Comparison of ENCODE assay signal across 7 mouse cellular contexts in genomic region chr11:98930127-98930601, GRCm38 (mm10). TPM values are rescaled to one million over a fixed set of nuclear protein-coding genes. Genes with fewer than 3 reads are reported as not detected.
DNase-seq lines count a peak whose midpoint lies in the region; ATAC-seq and TF ChIP-seq lines count a peak whose summit lies in the region.

No protein-coding gene starts in this region.

- no peak for TF ChIP-seq CTCF in lung, postnatal 0 days (IDR thresholded peaks at IDR 0.05)

- ATAC-seq in lung, postnatal 0 days, result no peak
- no peak for ATAC-seq in embryonic facial prominence, embryonic 11.5 days (replicated peaks; ENCODE audit: insufficient number of reproducible peaks, low FRiP score, low TSS enrichment, low read depth)
- ATAC-seq in hindbrain, embryonic 13.5 days (ENCODE audit: low FRiP score), result no peak
- ATAC-seq in midbrain, embryonic 15.5 days (replicated peaks), result no peak

- no peak overlapping the region for H3K4me2 ChIP-seq in lung, postnatal 0 days (replicated peaks; ENCODE audit: low read depth, low read length)
- H3K4me2 ChIP-seq in embryonic facial prominence, embryonic 11.5 days (ENCODE audit: low read depth, low read length), result peak overlapping the region; percentile 34
- peak overlapping the region; percentile 76 for H3K4me2 ChIP-seq in hindbrain, embryonic 13.5 days
- H3K4me2 ChIP-seq in midbrain, embryonic 15.5 days, result peak overlapping the region; percentile 58

- TF ChIP-seq EP300 in lung, postnatal 0 days (IDR thresholded peaks at IDR 0.05), result no peak

- no peak overlapping the region for H3K9ac ChIP-seq in lung, postnatal 0 days (replicated peaks; ENCODE audit: low read depth)
- H3K9ac ChIP-seq in embryonic facial prominence, embryonic 11.5 days (replicated peaks; ENCODE audit: low read length), result peak overlapping the region; percentile 46; the same call in 1 of the 2 replicates
- peak overlapping the region; percentile 88 for H3K9ac ChIP-seq in hindbrain, embryonic 13.5 days
- H3K9ac ChIP-seq in midbrain, embryonic 15.5 days, result no peak overlapping the region

- no peaks in the 10 kb centered on the region for H3K27me3 ChIP-seq in lung, postnatal 0 days (replicated peaks; ENCODE audit: insufficient read depth, low read length)
- no peaks in the 10 kb centered on the region for H3K27me3 ChIP-seq in embryonic facial prominence, embryonic 11.5 days (ENCODE audit: control insufficient read depth, insufficient read depth, low read length)
- 0 out of 2 replicates have a peak, but pooled peaks cover 2% of the 10 kb centered on the region for H3K27me3 ChIP-seq in hindbrain, embryonic 13.5 days
- H3K27me3 ChIP-seq in midbrain, embryonic 15.5 days (replicated peaks), result peaks cover 5% of the 10 kb centered on the region

- DNase-seq in lung, postnatal 0 days (ENCODE audit: low spot score), result no peak
- no peak for DNase-seq in lung, postnatal 36 days
- no peak for DNase-seq in embryonic facial prominence, embryonic 11.5 days (ENCODE audit: low spot score)
- no peak for DNase-seq in layer of hippocampus, postnatal 25 days (ENCODE audit: extremely low spot score in 1 of 2, low spot score in 1 of 2)
- no peak for DNase-seq in frontal cortex, postnatal 25 days (ENCODE audit: low spot score in 2 of 2)

- 20% methylated on average over 7 of the region's 7 CpGs for WGBS in lung, postnatal 0 days
- 55% methylated on average over 7 of the region's 7 CpGs for WGBS in embryonic facial prominence, embryonic 11.5 days
- 46% methylated on average over 7 of the region's 7 CpGs for WGBS in hindbrain, embryonic 13.5 days
- WGBS in midbrain, embryonic 15.5 days, result 41% methylated on average over 7 of the region's 7 CpGs

- no peaks in the 10 kb centered on the region for H3K36me3 ChIP-seq in lung, postnatal 0 days (ENCODE audit: insufficient read depth, low read length)
- H3K36me3 ChIP-seq in embryonic facial prominence, embryonic 11.5 days (replicated peaks; ENCODE audit: control insufficient read depth, insufficient read depth, low read depth, low read length), result no peaks in the 10 kb centered on the region
- H3K36me3 ChIP-seq in hindbrain, embryonic 13.5 days, result no peaks in the 10 kb centered on the region
- H3K36me3 ChIP-seq in midbrain, embryonic 15.5 days (replicated peaks), result no peaks in the 10 kb centered on the region

- H3K27ac ChIP-seq in lung, postnatal 0 days (ENCODE audit: low read length), result peak overlapping the region; percentile 62
- H3K27ac ChIP-seq in embryonic facial prominence, embryonic 11.5 days (replicated peaks; ENCODE audit: low read depth, low read length), result peak overlapping the region; percentile 56; the same call in 1 of the 2 replicates
- peak overlapping the region; percentile 75 for H3K27ac ChIP-seq in hindbrain, embryonic 13.5 days
- peak overlapping the region; percentile 12; the same call in 1 of the 2 replicates for H3K27ac ChIP-seq in midbrain, embryonic 15.5 days

- H3K4me1 ChIP-seq in lung, postnatal 0 days (ENCODE audit: insufficient read depth, low read depth, low read length), result peaks cover 70% of the 10 kb centered on the region
- H3K4me1 ChIP-seq in embryonic facial prominence, embryonic 11.5 days (ENCODE audit: control insufficient read depth, insufficient read depth, low read length), result peaks cover 56% of the 10 kb centered on the region
- peaks cover 83% of the 10 kb centered on the region for H3K4me1 ChIP-seq in hindbrain, embryonic 13.5 days (replicated peaks)
- peaks cover 69% of the 10 kb centered on the region for H3K4me1 ChIP-seq in midbrain, embryonic 15.5 days

- H3K4me3 ChIP-seq in lung, postnatal 0 days (ENCODE audit: low read depth, low read length), result no peak overlapping the region
- no peak overlapping the region for H3K4me3 ChIP-seq in embryonic facial prominence, embryonic 11.5 days (ENCODE audit: low read depth, low read length)
- H3K4me3 ChIP-seq in hindbrain, embryonic 13.5 days, result peak overlapping the region; percentile 16
- no peak overlapping the region for H3K4me3 ChIP-seq in midbrain, embryonic 15.5 days

- no peaks in the 10 kb centered on the region for H3K9me3 ChIP-seq in lung, postnatal 0 days (ENCODE audit: low read length)
- no peaks in the 10 kb centered on the region for H3K9me3 ChIP-seq in embryonic facial prominence, embryonic 11.5 days (replicated peaks; ENCODE audit: control insufficient read depth, low read length)
- H3K9me3 ChIP-seq in hindbrain, embryonic 13.5 days, result no peaks in the 10 kb centered on the region
- no peaks in the 10 kb centered on the region for H3K9me3 ChIP-seq in midbrain, embryonic 15.5 days

RNA-seq across cellular contexts. Expression of gene Rara, which starts 2.5 kb away (rescaled TPM):
- polyA plus RNA-seq in lung, postnatal 0 days (2015; fragmentation: Nextera tagmentation; extraction: Ambion mirVana), result 26.2 and 28.8 TPM in 2 replicates
- 32.7 and 40.2 TPM in 2 replicates for polyA plus RNA-seq in embryonic facial prominence, embryonic 11.5 days (2014; fragmentation: Nextera tagmentation; extraction: Ambion mirVana)
- 17.1 and 20.3 TPM in 2 replicates for polyA plus RNA-seq in hindbrain, embryonic 13.5 days (2015; fragmentation: Nextera tagmentation; extraction: Ambion mirVana)
- polyA plus RNA-seq in midbrain, embryonic 15.5 days (2015; fragmentation: Nextera tagmentation; extraction: Ambion mirVana), result 9.7 and 10.5 TPM in 2 replicates
- total RNA-seq in layer of hippocampus, postnatal 25 days (2021), result 10 to 100 TPM; 17.0 to 17.7 TPM

RNA-seq across cellular contexts. Expression of gene Cdc6, which starts 22.6 kb away (rescaled TPM):
- 2.5 and 2.6 TPM in 2 replicates for polyA plus RNA-seq in lung, postnatal 0 days (2015; fragmentation: Nextera tagmentation; extraction: Ambion mirVana)
- polyA plus RNA-seq in embryonic facial prominence, embryonic 11.5 days (2014; fragmentation: Nextera tagmentation; extraction: Ambion mirVana), result 55.4 and 57.1 TPM in 2 replicates
- polyA plus RNA-seq in hindbrain, embryonic 13.5 days (2015; fragmentation: Nextera tagmentation; extraction: Ambion mirVana), result 5.9 and 6.0 TPM in 2 replicates
- 3.9 and 4.2 TPM in 2 replicates for polyA plus RNA-seq in midbrain, embryonic 15.5 days (2015; fragmentation: Nextera tagmentation; extraction: Ambion mirVana)
- under 1 TPM; 0.54 to 0.94 TPM for total RNA-seq in layer of hippocampus, postnatal 25 days (2021)

RNA-seq across cellular contexts. Expression of gene Gjd3, which starts 52.7 kb away (rescaled TPM):
- polyA plus RNA-seq in lung, postnatal 0 days (2015; fragmentation: Nextera tagmentation; extraction: Ambion mirVana), result 0.56 and 1.0 TPM in 2 replicates
- 0.25 and 0.43 TPM in 2 replicates for polyA plus RNA-seq in embryonic facial prominence, embryonic 11.5 days (2014; fragmentation: Nextera tagmentation; extraction: Ambion mirVana)
- 1.5 and 1.6 TPM in 2 replicates for polyA plus RNA-seq in hindbrain, embryonic 13.5 days (2015; fragmentation: Nextera tagmentation; extraction: Ambion mirVana)
- 1.4 and 2.4 TPM in 2 replicates for polyA plus RNA-seq in midbrain, embryonic 15.5 days (2015; fragmentation: Nextera tagmentation; extraction: Ambion mirVana)
- total RNA-seq in layer of hippocampus, postnatal 25 days (2021), result 1 to 10 TPM; 1.5 to 2.3 TPM

Comparison
In these comparisons a context has a peak if more than half of its experiments do, and no peak if none do; other contexts are left out.
1. H3K27ac ChIP-seq: peak in every context shown above with its lines; median percentile 75 in hindbrain, embryonic 13.5 days; 62 in lung, postnatal 0 days; 56 in embryonic facial prominence, embryonic 11.5 days; 12 in midbrain, embryonic 15.5 days.
2. H3K9ac ChIP-seq: peak in embryonic facial prominence, embryonic 11.5 days (single experiment) and hindbrain, embryonic 13.5 days (single experiment); none in lung, postnatal 0 days (single experiment) and midbrain, embryonic 15.5 days (single experiment).